Mouse (Mus musculus) testis, adult 2 months (tissue): Measurements from ENCODE around the gene Arhgef18. TPM values are rescaled to one million over a fixed set of nuclear protein-coding genes. Genes with fewer than 3 reads are reported as not detected.

Source experiments
- H3K27ac ChIP-seq: fragments of 200-500 bp; 2 replicates; pipeline ENCODE4 v1.5.1; 2012; ENCODE audit warnings: low read depth, low read length; ENCODE audit not compliant: control insufficient read depth, insufficient read depth
- H3K27me3 ChIP-seq: fragments of 200-500 bp; 2 replicates; pipeline ENCODE4 v1.6.1; 2012; ENCODE audit warnings: mild to moderate bottlenecking, low read length, moderate library complexity; ENCODE audit not compliant: control insufficient read depth, insufficient read depth
- H3K36me3 ChIP-seq: fragments of 200-500 bp; 2 replicates; pipeline ENCODE4 v1.6.1; 2012; ENCODE audit warnings: mild to moderate bottlenecking, low read length; ENCODE audit not compliant: control insufficient read depth, insufficient read depth
- H3K4me1 ChIP-seq: fragments of 200-500 bp; 2 replicates; pipeline ENCODE4 v1.6.1; 2012; ENCODE audit warnings: low read length; ENCODE audit not compliant: control insufficient read depth, insufficient read depth
- H3K4me3 ChIP-seq: fragments of 200-500 bp; 2 replicates; pipeline ENCODE4 v1.5.1; 2012; ENCODE audit warnings: low read depth, mild to moderate bottlenecking, low read length, moderate library complexity, mixed read lengths; ENCODE audit not compliant: control insufficient read depth
- CTCF ChIP-seq: fragments of 200-500 bp; IDR thresholded peaks from 2 replicates; pipeline ENCODE4 v1.5.1; 2012; ENCODE audit warnings: low read depth, mild to moderate bottlenecking, inconsistent platforms, low read length, moderate library complexity; ENCODE audit not compliant: control insufficient read depth, insufficient read depth, insufficient replicate concordance
- POLR2A ChIP-seq: fragments of 200-500 bp; IDR thresholded peaks from 2 replicates; pipeline ENCODE4 v1.6.1; 2012; ENCODE audit warnings: low read depth, mild to moderate bottlenecking, inconsistent platforms, low read length, moderate library complexity; ENCODE audit not compliant: control insufficient read depth
- polyA plus RNA-seq: library from polyadenylated mRNA; depleted of rRNA; stranded (reverse); fragments of >200 nt; gene quantifications from 2 replicates; pipeline ENCODE4 v1.2.3, GENCODE M21; 2012; rRNA removed

Gene Arhgef18
- polyA plus RNA-seq: 6.7 and 8.2 TPM in 2 replicates

DNA sequence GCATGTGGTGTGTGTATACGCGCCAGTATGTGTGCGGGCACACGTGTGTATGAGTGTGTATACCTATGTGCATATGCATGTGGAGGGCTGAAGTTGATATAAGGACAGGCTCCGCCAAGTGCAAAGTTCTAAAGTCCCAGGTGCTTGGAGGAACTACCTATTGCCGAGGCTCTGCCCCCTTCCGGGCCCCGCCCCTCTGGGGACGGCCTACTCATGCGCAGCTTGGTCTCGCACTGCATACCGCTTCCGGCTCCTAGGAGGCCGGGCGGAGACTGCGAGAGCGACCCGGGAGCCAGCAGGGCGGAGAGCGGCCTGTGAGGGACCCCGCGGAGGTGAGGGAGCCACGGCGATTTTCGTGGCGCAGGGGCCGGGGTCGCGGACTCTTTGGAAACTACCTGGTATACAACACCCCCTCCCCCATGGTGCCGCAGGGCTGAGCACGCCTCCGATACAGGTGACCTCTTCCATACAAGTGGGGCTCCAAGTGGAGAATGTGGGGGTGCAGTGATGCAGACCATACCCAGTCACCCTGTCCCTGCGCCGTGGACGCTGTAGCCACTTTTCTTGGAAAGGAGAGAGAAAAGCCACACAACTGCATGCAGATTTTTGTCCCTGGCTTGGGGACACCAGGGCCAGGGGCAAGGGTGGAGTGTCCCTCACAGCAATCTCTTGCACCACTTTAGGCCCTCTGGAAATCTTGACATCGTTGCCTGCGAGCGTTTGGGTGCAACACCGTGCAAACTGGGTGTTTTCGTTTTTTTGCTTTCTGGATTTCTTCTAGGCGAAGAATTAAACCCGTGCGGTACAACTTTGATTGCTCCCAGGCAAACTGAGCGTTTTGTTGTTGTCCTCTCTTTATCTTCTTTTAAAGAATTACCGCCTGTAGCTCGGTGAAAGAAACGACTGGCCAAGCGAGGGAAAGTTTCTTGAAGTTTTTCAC is at the start of gene Arhgef18:
Gene Arhgef18 (plus strand): TSS at position 236 of the 940 bp plus-strand sequence.
- Histone ChIP-seq H3K27me3 (no peaks in the 10 kb centered on the region), H3K36me3 (no peaks in the 10 kb centered on the region)
- no peak for TF ChIP-seq CTCF
- TF ChIP-seq POLR2A: peak; percentile 74

DNA sequence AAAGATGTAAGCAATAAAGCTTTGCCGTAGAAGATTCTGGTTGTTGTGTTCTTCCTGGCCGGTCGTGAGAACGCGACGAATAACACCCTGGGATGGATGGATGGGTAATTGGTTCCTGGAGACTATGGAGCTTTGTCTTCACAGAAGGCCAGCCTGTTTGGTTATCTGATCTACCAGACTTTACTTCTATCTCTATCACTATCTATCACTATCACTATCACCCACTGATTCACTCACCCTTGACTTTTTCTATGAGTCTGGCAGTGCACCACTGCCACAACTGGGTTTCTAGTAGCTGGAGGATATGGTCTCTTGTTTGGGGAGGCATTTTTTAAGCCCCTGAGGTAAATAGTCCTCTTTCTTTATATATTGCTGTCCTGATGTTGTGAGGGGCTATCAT is 47.5 kb upstream of the Arhgef18 start:
- TF ChIP-seq CTCF (no peak), POLR2A (no peak)
- Histone ChIP-seq H3K27me3 (no peaks in the 10 kb centered on the region), H3K4me1 (no peaks in the 10 kb centered on the region), H3K4me3 (no peak overlapping the region), H3K27ac (no peak overlapping the region), H3K36me3 (no peaks in the 10 kb centered on the region)

More for the DNA sequence above, at the start of gene Arhgef18:
- peaks cover 11% of the 10 kb centered on the region for H3K4me1 ChIP-seq
- H3K4me3 ChIP-seq: peak within 1 kb of the TSS; percentile 77
- peak within 1 kb of the TSS; percentile 5; the same call in 1 of the 2 replicates for H3K27ac ChIP-seq

DNA sequence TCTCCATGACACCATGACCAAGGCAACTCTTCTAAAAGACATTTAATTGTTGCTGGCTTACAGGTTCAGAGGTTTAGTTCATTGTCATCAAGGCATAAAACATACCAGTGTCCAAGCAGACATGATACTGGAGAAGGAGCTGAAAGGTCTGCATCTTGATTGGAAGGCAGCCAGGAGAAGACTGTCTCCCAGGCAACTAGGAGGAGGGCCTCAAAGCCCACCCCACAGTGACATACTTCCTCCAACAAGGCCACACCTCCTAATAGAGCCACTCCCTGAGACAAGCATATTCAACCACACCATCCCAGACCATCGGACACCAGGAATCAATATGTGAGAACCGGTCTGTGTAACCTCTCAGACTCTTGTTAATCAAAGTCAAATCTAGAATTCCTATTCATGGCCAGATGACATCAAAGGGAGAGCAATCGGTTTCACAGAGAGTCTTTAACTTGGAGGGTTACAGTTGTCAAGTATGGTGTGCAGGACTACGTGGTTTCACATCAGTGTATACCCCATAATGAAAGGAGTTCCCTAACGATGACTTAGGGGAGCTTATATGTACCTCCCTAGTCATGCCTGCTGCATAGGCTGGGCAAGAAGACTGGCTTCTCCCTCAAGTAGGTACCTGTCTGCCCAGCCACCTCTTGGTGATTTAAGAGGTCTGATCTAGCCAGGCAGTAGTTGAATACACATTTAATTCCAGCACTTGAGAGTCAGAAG is 46.0 kb upstream of the Arhgef18 start:
- TF ChIP-seq POLR2A (no peak), CTCF (no peak)
- H3K4me3 ChIP-seq: no peak overlapping the region
- H3K27me3 ChIP-seq: no peaks in the 10 kb centered on the region
- H3K36me3 ChIP-seq: no peaks in the 10 kb centered on the region
- no peaks in the 10 kb centered on the region for H3K4me1 ChIP-seq
- no peak overlapping the region for H3K27ac ChIP-seq

DNA sequence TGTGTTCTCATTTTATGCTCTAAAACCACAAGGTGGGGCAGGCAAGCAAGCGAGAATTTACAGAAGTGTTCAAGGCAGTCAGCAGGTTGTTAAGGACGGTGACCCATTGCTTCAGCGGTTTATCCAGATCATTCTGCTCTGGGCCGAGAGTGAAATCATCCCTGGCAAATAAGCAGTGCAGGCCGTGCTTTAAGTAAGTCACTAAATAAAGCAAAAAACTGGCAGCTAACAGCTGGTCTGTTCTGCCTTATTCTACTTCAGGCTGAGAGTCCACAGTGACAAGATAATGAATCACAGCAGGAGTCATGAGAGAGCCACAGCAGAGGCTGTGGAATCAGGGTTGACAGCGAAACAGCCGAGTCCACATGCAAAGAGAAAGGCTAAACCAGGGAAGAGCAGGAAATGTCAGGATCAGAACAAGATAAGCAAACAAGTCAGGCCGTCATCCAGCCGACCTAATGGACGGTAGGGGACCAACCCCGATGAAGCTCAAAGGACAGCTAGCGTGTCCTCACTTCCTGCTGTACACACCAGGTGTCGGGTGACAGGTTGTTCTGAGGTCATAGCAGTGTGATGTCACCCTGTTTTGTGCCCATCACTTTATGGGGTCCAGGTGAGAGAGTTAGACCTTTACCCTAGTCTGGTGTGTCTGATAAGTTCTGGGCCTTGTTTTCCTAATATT is 44.5 kb upstream of the Arhgef18 start:
- Histone ChIP-seq H3K27ac (no peak overlapping the region), H3K36me3 (no peaks in the 10 kb centered on the region), H3K4me1 (0 out of 2 replicates have a peak, but pooled peaks cover 2% of the 10 kb centered on the region), H3K4me3 (no peak overlapping the region), H3K27me3 (no peaks in the 10 kb centered on the region)
- TF ChIP-seq CTCF: no peak
- no peak for TF ChIP-seq POLR2A

DNA sequence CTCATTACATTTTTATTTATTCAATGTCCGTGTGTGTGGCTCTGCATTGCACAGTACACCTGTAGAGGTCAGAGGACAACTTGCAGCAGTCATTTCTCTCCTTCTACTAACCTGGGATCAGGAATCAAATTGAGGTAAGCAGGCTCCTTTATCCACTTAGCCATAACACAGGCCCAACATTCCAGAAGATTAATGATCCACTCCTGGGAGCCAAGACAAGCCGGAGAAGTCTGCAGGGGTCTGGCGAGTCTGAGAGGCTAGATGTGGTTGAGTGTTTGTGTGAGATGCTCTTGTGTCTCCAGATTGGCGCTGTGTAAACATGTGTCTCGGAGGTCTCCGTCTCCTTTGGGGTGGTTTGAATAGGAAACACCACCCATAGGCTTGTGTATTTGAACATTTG is 42.1 kb upstream of the Arhgef18 start:
- Histone ChIP-seq H3K4me1 (peaks cover 2% of the 10 kb centered on the region; the same call in 1 of the 2 replicates), H3K36me3 (no peaks in the 10 kb centered on the region), H3K27me3 (no peaks in the 10 kb centered on the region), H3K27ac (no peak overlapping the region), H3K4me3 (no peak overlapping the region)
- TF ChIP-seq POLR2A: no peak
- no peak for TF ChIP-seq CTCF

DNA sequence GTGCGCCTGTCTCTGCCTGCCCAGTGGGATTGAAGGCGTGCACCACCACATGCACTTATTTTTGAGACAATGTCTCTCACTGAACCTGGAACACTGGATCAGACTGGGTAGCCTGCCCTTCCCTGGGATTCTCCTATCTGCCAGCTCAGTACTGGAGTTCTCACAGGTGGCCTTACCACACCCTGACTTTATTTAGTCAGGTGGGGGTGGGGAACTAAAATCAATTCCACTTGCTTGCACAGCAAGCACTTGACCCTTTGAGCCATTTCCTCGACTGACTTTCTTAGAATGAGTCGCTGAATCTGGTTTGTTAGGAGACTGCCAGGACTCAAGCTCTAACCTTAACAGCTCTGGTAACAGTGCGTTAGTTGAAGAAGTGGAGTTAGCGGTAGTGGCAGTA is 40.1 kb upstream of the Arhgef18 start:
- H3K27me3 ChIP-seq: no peaks in the 10 kb centered on the region
- no peak for TF ChIP-seq CTCF
- no peak for TF ChIP-seq POLR2A
- H3K36me3 ChIP-seq: no peaks in the 10 kb centered on the region
- H3K27ac ChIP-seq: no peak overlapping the region
- no peak overlapping the region for H3K4me3 ChIP-seq
- H3K4me1 ChIP-seq: peaks cover 2% of the 10 kb centered on the region; the same call in 1 of the 2 replicates

DNA sequence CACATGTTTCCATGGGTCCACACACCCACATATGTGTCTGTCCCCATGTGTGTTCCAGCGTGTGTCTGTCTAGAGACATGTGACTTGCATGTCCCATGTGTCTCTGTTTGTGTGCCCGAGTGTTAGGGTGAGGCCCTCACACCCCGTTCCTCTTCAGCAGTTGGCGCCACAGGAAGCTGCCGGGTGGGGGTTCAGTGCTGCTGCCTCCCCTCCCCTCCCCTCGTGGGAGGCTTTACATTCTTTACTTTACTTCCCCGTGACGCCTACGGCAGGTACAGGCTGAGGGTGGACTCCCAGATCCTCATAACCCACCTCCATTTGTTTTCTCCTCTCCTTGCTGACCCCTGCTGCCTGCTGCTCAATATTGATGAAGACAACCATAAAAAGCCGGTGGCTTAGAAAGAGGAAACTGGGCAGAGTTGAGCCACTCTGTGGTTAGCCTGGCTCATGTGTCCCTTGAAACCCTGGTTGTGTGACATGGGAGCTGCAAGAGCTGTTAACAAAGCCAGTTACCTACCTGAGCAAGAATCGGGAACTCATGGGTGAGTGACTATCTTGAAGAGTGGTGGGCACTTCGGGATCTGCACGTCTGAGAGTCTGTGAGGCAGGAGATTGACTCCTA is 39.5 kb upstream of the Arhgef18 start, which contains the start of gene A430078G23Rik:
Gene A430078G23Rik (plus strand): TSS at position 227 of the 622 bp plus-strand sequence.
- Histone ChIP-seq H3K4me3 (no peak within 1 kb of the TSS), H3K27me3 (no peaks in the 10 kb centered on the region), H3K27ac (no peak within 1 kb of the TSS), H3K36me3 (no peaks in the 10 kb centered on the region), H3K4me1 (peaks cover 2% of the 10 kb centered on the region; the same call in 1 of the 2 replicates)
- TF ChIP-seq POLR2A (no peak), CTCF (no peak)
